Mouse (Mus musculus) testis, adult 10 weeks (tissue): Measurements from ENCODE around the gene Hoxd3. TPM values are rescaled to one million over a fixed set of nuclear protein-coding genes. Genes with fewer than 3 reads are reported as not detected.

Experiments
- polyA plus RNA-seq: library from polyadenylated mRNA; stranded (reverse); fragments of 350-450 nt; fragmentation: Illumina TruSeq; extraction: RNeasy Lipid Tissue Mini Kit (QIAGEN cat#74804); gene quantifications from one replicate; pipeline ENCODE4 v1.2.3, GENCODE M21; 2014; ENCODE audit warnings: low read depth, low replicate concordance

Hoxd3 gene
- polyA plus RNA-seq: 0.07 TPM

GRCm38 (mm10) chr2:74711721-74712621 lies at the start of gene Hoxd3, which contains the start of gene Hoxd4:
Gene Hoxd3, plus strand, starts transcription at chr2:74711927.
Gene Hoxd4, plus strand, starts transcription at chr2:74711929.

GRCm38 (mm10) chr2:74667842-74668357 lies 43.8 kb upstream of the Hoxd3 start, which contains the start of gene Hoxd13:
Gene Hoxd13, plus strand, starts transcription at chr2:74668310.

GRCm38 (mm10) chr2:74674881-74675665 lies 36.7 kb upstream of the Hoxd3 start, which contains the start of gene Hoxd12:
Gene Hoxd12, plus strand, starts transcription at chr2:74675013.

GRCm38 (mm10) chr2:74678891-74679595 lies 32.7 kb upstream of the Hoxd3 start, which contains the start of gene Hoxd11:
Gene Hoxd11, plus strand, starts transcription at chr2:74679557.

GRCm38 (mm10) chr2:74691022-74691951 lies 20.4 kb upstream of the Hoxd3 start, which contains the start of gene Hoxd10:
Gene Hoxd10, plus strand, starts transcription at chr2:74691924.

GRCm38 (mm10) chr2:74697567-74698121 lies 14.1 kb upstream of the Hoxd3 start, which contains the start of gene Hoxd9:
Gene Hoxd9, plus strand, starts transcription at chr2:74697727.

GRCm38 (mm10) chr2:74704393-74704998 lies 7.2 kb upstream of the Hoxd3 start, which contains the start of gene Hoxd8:
Gene Hoxd8, plus strand, starts transcription at chr2:74704615.

GRCm38 (mm10) chr2:74726551-74726950 lies 14.8 kb downstream of the Hoxd3 start, which contains the start of gene Gm28230:
Gene Gm28230, plus strand, starts transcription at chr2:74726728.

GRCm38 (mm10) chr2:74762522-74763244 lies 51.0 kb downstream of the Hoxd3 start, which contains the start of gene Hoxd1:
Gene Hoxd1, plus strand, starts transcription at chr2:74762980.

Other genes with a start within 250 kb of the Hoxd3 start
- 203 TPM for gene Lnpk, start 132.5 kb upstream of the Hoxd3 start, polyA plus RNA-seq
- gene Evx2, start 52.4 kb upstream of the Hoxd3 start, polyA plus RNA-seq: 0.04 TPM
- gene Hoxd13, start 43.6 kb upstream of the Hoxd3 start, polyA plus RNA-seq: 0.10 TPM
- gene Hoxd12, start 36.9 kb upstream of the Hoxd3 start, polyA plus RNA-seq: not detected
- not detected for gene Hoxd11, start 32.4 kb upstream of the Hoxd3 start, polyA plus RNA-seq
- 0.95 TPM for gene Hoxd10, start 20.0 kb upstream of the Hoxd3 start, polyA plus RNA-seq
- 2.5 TPM for gene Hoxd9, start 14.2 kb upstream of the Hoxd3 start, polyA plus RNA-seq
- gene Hoxd8, start 7.3 kb upstream of the Hoxd3 start, polyA plus RNA-seq: 55.9 TPM
- 0.87 TPM for gene Hoxd4, start within 50 bp of the Hoxd3 start, polyA plus RNA-seq
- gene Gm28230, start 14.8 kb downstream of the Hoxd3 start, polyA plus RNA-seq: 0.29 TPM
- not detected for gene Hoxd1, start 51.1 kb downstream of the Hoxd3 start, polyA plus RNA-seq
- 114 TPM for gene Mtx2, start 113.9 kb downstream of the Hoxd3 start, polyA plus RNA-seq